Mouse (Mus musculus): ENCODE results near the gene Map4k5.

Map4k5 gene

DNA sequence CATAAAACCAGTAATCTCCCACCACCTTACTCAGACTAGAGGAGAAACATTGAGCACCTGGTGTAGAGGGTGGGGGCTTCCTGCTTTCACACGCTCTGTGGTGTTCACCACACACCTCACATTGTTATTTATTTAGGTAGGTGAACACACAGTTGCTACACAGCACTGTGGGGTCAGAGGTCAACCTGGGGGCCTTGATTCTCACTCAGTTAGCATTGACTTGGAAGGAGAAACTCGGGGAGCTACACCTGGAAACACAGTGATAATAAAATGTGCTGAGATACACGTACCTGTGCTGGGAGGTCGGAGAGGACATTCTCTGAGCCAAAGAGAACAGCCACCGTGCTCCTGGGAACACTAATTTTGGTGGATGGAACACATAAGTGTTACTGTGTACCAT lies 104.6 kb downstream of the Map4k5 start:
- DNase-seq (ENCODE audit: low spot score in 2 of 2) = no peak

DNA sequence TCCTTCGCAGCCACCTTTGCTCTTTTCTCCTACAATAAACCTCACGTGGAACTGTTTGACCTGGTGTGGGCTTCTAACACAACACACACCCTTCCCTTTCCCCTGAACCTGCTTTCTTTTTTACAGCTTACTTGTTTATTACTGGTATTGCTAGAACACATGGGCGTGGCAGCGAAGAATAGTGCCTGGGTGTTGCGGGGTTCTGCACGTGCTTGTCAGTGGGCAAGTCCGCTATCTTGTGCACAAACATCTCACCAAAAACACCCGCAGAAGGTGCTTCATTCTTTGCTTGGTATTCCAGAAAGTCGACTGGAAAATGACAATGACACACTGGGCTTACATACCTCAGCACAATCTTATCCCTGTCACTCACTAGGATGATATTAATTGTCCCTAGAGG lies 107.5 kb downstream of the Map4k5 start:
- DNase-seq (ENCODE audit: low spot score in 2 of 2) = no peak

DNA sequence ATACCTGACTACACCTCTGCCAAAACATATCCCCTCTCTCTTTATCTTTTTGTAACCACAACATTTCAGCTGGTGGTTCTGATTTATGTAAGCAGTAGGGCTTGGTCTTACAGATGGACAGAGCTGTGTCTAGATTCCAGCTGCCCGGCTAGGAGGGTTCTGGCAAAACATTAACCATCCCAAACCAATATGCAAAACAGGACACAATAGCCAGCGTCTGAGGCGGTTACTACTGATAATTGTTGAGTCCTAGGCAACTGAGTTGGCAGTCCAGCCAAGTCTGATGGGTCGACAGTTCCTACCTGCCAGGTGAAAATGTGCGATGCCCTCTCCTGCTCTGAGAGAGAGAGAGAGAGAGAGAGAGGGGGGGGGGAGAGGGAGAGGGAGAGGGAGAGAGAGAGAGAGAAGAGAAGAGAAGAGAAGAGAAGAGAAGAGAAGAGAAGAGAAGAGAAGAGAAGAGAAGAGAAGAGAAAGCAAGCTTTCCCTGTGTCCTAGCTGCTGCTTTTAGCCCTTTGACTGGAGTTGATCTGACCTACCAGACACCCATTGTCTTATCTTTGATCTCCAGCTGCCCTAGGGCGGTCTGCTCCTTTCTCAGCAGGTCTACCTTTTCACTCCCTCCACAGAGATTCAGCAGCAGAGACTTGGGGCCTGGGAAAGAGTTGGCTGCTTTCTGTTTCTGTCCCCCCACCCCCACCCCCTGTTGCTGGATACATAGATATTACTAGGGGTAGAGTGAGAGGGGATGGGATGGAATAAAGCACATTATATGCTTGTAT lies 109.6 kb downstream of the Map4k5 start:
- DNase-seq (ENCODE audit: low spot score in 2 of 2) = no peak

DNA sequence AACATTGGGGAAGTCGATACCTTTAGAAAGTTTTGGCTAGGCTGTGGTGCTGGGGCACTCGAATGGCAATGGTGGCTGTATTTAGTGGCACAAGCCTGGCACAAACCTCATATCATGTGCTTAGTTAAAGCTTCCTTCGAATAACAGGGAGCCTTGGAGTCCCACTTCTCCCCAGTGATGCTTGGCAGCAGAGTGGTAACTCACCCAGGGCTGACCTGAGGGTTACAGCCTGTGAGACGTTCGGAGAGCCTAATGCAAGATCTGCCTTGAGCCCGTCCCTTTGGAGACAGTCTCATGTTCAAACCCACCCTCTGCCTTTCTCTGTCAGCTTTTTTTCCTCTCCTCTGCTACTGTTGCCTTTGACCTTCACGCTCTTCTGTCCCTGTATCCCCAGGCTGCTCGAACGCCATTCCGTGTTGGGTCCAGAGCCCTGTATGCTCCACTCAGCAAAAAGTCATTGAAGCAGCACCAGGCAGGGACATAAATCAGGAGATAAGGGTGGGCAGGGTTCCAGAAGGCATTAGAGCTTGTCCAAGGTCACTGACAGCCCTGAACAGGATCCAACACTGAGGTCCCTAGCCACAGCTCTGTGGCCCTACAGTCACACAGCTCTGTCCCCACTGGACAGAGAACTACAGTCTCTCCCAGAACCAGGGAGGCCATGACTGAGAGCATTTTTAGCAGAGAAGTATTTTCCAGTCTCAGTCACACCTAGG lies 110.9 kb downstream of the Map4k5 start:
- no peak for DNase-seq (ENCODE audit: low spot score in 2 of 2)

DNA sequence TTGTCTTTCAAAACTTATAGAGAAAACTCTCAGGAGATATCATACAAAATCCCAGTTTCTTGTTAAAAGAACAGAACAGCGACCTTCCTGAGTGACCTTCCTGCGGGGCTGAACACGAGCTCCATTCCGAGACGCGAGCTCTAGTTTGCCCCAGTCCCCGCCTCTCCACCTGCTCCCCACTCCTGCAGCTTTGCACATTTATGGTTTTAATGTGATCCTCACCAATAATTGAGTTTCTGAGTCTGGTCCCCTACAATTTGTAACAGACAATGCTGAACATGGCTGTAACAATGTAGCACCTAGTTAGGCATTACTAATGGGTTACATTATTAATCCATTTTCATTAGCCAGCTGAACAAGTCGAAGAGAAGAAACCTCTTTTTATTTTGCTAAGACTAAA lies 111.5 kb downstream of the Map4k5 start:
- DNase-seq (ENCODE audit: low spot score in 2 of 2) = no peak

DNA sequence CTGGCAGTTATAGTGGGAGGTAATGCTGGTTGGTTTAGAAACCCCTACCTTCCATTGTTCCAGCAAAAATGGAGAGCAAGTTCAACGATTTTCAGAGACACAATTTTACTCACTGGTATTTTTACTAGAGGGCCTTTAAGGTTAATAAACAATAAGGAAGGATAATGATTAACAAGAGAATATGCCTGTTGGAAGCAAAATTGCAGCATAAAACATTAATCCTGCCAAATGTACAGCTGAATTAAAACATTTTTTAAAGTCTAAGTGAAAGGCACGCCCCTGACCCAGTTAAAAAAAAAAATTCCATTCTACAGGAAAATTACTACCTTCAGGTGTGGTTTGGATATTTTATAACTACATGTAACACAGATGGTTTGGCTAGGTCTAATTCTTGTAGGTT lies 115.0 kb downstream of the Map4k5 start:
- no peak for DNase-seq (ENCODE audit: low spot score in 2 of 2)

DNA sequence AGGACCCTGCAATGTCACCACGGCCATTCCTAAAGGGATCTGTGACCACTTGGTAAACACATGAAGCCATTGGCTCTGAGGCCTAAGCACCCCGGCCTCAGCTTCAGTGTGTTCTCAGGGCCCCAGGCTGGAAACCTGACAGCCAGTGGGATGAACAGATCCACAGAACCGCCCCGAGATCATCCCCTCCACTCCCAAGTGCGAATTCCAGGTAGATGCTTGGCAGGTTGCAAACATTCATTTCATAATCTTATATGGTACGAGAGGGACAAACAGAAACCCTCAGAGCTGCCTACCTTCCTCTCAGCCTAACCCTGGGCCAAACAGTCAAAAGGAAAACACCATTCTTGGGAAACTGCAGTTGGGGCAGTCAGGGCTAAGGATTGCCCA lies 115.7 kb downstream of the Map4k5 start:
- DNase-seq (ENCODE audit: low spot score in 2 of 2) = no peak

DNA sequence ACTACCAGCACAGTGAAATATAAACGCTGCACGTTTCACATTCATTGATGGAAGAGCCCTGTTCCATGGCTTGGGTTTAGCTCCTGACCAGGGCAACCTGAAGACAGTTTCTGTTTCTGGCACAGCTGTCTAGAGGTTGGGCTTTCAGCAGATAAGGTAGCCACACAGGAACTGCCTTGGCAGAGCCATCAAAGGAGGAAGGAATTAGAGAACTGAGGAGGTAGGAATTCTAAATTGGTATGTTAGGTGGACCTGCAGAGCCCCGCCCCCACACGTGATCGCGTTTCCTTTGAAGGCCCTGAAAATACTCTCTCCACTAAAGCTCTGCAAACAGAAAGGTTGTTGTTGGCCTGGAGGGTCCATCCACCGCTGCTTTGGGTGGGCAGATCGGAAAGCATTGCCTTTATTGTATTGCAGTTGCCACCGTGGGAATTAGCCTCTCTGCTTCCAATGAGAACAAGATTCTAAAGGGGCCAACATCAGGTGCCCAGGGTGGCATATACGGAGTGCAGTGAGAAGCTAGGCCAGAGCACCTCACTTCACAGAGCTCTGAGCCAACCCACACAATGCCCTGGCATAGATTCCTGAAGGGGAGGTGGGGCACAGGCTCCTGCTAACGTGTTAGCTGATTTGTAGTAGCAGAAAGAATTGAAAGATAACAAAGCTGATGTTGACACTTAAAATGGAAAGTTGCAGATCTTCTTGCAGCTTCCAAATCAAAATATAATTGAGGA lies 116.2 kb downstream of the Map4k5 start:
- DNase-seq (ENCODE audit: low spot score in 2 of 2) = no peak

DNA sequence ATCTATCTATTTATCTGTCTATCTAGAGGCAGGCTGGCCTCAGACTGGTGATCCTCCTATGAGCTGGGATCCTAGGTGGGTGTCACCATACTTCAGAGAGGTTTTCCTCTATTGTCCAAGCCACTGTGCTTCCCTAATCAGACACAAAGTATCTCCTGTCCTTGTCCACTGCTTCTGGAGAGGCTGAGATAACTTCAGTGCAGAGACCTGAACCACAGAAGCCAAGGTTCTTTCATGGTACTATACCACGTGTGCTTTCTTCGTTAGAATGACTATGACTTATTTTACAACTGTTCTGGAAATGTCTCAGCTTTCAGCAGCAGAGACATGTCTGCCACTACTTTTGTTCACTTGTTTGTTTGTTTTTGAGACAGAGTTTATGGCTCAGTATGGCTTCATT lies 124.2 kb downstream of the Map4k5 start:
- DNase-seq (ENCODE audit: low spot score in 2 of 2) = no peak

DNA sequence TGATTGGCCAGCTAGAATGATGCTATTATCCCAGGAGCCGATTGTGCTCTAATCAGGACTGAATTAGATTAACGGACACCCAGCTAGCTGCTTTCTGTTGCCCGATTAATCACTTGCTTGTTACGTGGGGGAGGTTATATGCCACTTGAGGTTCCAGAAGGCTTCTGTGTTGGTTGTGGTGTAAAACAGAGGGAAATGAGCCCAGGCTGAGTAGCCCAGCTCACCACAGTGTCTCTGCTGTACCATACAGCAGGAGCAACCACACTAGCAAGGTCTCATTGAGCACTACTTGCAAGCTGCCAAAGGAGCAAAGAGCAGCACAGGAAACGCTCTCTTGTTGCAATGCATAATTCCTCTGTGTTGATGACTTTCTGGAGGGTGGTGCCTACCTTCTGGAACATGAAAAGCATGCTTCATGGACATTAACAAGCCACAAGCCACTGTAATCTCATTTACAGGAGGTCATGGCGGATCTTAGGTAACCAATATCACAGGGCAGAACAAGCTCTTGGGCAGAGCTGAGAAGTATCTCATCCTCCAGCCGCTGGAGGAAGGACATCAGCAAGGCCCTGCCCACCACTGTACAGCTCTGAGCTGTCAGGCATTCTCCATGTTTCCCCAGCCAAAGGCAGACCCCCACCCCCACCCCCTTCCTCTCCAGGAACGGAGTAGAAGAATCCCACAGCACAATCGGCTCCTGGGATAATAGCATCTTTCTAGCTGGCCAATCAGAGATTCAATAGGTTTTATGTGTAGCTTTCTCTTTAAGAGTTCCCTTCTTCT lies 125.3 kb downstream of the Map4k5 start:
- no peak for DNase-seq (ENCODE audit: low spot score in 2 of 2)

DNA sequence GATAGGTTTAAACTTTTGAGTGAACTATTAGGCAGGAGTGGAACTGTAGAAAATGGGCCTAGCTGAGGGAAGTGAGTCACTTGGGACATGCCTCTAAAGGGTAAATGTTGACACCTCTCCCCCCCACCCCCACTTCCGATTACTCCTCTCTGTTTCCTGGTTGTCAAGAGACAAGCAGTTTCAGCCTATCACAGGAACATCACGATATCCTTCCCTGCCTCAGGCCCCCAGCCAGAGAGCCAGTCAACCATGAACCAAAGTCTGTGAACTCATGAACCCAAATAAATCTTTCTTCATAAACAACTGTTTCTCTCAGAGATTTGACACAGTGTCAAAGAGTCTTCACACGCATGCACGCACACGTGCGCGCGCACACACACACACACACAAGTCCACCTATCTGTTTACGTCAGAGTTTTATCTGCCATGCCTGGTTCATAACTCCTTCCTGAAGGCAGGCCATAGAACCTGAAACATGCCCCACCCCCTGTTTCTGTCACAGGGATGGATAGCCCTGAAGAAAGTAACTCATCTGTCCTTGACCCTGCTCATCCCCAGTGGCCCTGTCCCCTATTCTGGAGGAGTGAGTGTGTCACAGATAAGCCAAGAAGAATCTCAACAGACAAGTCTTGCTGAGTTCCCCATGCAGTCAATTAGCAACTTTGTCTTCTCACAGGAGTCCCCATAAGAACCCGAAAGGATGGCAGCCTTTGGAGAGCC lies 126.7 kb downstream of the Map4k5 start:
- DNase-seq (ENCODE audit: low spot score in 2 of 2) = no peak

DNA sequence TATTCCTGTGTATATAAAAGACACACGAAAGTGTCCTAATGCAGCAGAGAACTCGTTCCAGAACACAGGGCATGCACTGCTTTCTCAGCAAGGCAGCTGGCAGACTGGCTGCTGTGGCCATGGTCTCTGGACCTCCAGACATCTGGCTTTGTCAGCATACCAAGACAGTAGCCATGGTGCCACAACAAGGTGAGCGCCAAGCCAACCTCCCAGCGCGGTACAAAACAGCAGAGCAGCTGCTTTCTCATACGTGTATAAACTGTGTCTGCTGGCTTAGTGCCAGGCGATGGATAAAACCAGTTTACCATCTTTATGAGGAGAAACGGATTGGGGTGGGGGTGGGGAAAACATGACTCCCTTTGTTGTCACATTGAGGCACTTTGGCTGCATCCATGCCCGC lies 127.5 kb downstream of the Map4k5 start:
- DNase-seq (ENCODE audit: low spot score in 2 of 2) = no peak

DNA sequence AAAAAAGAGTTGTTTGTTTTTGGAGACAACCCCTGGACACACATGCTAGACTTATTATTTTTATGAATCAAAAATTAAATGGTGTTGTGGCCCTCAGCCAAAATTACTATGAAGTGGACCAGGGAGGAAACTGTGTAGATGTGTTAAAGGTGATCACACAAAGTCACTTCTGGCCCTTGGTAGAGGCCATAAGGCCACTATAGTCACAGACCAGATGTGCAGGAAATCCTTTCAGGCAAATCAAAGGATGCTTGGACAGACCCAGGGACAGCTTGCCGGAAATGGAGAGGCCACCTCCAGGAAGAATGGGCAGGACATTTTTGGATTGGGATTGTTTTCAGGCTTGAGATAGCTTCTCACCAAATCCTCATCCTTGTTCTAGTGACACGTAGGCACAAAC lies 131.4 kb downstream of the Map4k5 start:
- no peak for DNase-seq (ENCODE audit: low spot score in 2 of 2)

DNA sequence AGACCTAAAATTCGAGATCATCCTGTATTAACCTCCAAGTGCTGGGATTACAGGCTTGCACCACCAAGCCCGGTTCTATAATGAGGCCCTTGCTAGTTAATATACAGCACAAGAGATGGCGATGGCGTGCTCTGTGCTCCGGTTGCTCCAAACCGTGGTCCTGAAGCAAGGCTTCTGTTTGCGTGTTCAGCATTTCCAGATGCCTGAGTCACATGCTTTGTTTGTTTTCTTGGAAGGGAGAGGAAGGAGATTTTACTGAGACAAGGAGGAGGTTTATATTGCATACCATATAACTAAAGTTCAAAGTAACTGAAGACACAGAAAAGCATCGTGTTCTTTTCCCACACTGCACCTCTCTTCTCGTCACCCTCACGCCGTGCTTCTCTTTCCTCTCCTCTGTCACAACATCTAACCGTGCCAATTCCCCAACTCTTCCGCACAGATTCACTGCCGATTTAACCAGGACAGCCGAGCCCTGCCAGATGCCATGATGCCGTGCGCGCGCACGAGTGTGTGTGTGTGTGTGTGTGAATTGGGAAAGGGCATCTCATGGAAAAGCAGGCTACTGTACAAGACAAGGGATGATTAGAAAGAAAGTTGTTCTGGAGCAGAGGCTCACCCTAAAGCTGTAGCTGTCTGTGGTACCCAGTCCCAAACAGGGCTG lies 132.1 kb downstream of the Map4k5 start:
- no peak for DNase-seq (ENCODE audit: low spot score in 2 of 2)

DNA sequence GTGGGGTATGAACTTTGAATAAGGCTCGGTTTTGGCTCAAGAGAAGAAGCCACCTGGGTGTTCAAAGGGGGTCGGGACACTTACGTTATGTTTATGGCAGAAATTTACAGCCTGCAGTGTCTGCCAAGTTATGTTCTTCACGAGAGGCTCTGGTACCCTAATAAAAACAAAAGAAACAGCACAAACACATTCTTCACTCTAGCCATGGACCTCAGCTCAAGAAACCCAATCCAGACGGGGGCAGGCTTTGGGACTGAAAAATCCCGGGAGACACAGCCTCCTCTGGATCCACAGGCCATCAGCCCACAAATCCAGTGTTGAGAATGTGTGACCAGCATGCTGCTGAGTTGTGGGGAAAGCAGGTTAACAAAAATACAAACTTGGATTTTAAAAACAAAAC lies 133.0 kb downstream of the Map4k5 start:
- DNase-seq (ENCODE audit: low spot score in 2 of 2) = no peak

DNA sequence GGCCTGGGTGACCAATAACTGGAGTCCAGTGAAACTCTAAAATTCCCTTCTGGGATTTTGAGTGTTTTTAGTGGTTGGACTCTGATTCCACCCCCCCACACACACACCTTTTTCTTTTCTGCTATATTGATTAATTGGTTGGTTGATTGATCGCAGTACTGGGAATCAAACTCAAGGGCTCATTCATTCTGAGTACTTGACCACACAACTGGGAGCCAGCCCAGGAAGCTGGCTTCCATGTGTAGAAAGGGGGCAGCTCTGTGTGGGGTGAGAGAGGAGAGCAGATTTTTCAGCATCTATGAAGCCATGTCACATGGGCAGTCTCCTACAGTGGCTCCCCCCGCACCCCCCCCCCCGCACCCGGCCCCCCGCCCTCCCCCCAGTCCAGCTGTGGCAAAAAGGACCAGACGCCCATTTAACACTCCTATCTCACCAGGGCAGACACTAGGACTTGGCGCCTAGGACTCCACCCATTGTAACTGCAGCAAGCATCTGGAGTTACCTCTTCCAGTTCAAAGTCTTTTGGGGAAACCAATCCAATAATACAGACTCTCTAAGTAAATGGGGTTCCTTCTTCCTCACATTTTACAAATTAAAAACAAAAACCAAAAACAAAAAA lies 133.6 kb downstream of the Map4k5 start:
- no peak for DNase-seq (ENCODE audit: low spot score in 2 of 2)

DNA sequence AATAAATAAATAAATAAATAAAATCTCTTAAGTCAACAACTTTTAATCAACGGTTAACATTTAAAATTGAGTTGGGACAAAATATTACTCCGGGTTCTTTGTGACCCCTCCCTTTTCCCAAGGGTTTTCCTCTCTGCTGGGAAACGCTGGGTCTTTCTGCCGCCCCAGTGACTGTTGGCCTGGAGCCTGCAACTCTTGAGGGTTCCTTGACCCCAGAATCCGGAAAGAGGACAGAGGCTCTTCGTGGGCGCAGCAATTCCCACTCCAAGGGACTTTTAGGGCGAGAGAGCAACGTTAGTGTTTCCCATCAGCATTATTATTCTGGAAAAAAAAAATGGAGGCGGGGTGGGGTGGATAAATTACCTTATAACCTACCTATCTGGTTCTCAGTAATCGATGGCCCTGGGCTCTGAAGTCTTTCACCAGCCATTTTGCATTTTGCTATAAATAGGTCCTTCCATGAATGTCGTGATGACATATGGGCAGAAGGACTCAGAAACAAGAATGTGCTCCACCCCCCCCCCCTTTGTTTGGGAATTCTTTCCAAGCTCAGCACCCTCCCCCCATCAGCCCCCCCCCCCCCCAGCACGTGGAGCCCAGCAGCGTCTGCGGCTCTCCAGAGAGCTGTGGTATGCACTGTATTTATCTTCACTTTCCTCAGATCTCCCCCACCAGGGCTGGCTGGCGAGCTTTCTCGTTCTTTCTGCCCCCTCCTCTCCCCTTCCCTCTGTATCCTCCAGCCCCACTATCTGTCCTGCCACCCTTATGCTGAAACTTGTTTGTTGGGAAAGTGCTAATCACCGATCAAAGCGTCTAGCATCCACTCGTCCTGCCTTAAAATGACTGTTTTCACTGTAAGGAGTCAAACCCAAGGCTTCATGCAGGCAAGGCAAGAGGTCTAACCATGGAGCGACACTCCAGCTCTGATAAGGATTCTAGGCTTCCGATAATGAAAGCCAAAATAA lies 134.5 kb downstream of the Map4k5 start:
- DNase-seq (ENCODE audit: low spot score in 2 of 2) = no peak

DNA sequence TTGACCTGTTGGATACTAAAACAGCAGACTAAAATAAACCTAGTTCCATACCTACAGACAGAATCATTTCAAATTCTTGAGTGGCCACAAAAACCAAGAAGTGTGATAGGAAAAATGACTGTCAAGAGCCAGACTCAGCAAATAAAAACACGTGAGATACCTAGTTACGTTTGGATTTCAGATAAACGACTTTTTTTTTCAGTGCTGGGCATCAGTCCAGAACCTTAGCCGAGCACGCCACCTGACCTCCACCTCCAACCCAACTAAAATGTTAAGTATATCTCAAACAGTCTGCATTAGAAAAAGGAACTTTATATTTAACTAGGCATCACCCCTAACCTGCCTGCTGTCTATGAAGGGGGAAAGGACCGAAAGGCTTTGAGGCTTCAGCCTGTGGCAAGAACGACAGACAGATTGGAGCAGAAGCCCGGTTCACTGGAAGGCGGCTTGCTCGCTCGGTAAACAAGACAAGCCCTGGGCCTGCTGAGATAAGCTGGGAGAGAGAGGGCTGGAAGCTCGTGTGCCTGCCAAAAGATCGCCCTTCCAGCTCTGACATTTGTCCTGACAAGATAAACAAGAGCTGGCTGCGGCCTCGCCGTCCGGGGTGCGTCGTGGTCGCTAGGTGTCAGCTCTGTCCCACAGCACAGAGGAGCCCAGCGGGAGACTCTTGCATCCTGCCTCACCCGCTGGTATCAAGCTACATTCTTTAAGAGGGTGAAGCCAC lies 135.4 kb downstream of the Map4k5 start:
- peak; percentile 71 to 75 for DNase-seq (ENCODE audit: low spot score in 2 of 2)

DNA sequence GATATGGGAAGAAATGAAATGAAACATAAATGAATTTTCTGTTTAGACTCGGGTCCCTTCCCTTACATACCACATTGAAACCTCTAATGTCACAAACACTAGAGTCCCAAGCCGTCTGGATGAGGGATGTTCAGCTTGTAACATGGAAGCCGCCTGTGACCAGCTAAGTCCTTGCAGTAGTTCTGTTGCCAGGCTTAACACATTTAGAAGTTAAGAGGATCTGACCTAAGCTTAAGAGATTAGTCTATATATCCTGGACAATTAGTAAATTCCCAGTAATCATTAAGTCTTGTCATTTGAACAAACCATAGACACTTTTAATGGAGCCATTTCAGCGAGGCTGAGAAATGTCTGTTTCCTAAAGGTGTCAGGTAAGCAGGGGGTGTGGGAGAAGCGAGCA lies 137.0 kb downstream of the Map4k5 start:
- DNase-seq (ENCODE audit: low spot score in 2 of 2) = no peak
